Mouse (Mus musculus) heart, embryonic 13.5 days (tissue): ENCODE data around the gene Tefm. TPM values are rescaled to one million over a fixed set of nuclear protein-coding genes. Genes with fewer than 3 reads are reported as not detected.
A peak's percentile ranks its signal among the peaks of the same experiment; 100 is the strongest.
"Not testable (repeated sequence)": the region's sequence is repeated elsewhere in the genome, so short reads cannot be mapped to it uniquely, and the experiment has no call there.

ENCODE experiments used
- ATAC-seq: fragments of 200-750 bp; cut with Nextera tagmentation; 2 replicates; pipeline ENCODE4 v1.8.0; 2017; ENCODE audit warnings: moderate TSS enrichment; ENCODE audit not compliant: insufficient number of reproducible peaks, low FRiP score, low TSS enrichment; ENCODE audit errors: extremely low read depth
- H3K27ac ChIP-seq: fragments of 300-500 bp; sonication (generic); replicated peaks from 2 replicates; pipeline ENCODE4 v1.5.1; 2015; ENCODE audit warnings: moderate library complexity, mild to moderate bottlenecking, inconsistent platforms
- H3K27me3 ChIP-seq: fragments of 300-500 bp; sonication (generic); replicated peaks from 2 replicates; pipeline ENCODE4 v1.6.1; 2015; ENCODE audit warnings: mild to moderate bottlenecking, inconsistent platforms
- H3K36me3 ChIP-seq: fragments of 300-500 bp; sonication (generic); 2 replicates; pipeline ENCODE4 v1.6.1; 2015; ENCODE audit warnings: mild to moderate bottlenecking, inconsistent platforms
- H3K4me1 ChIP-seq: fragments of 300-500 bp; sonication (generic); 2 replicates; pipeline ENCODE4 v1.6.1; 2015; ENCODE audit warnings: inconsistent platforms
- H3K4me2 ChIP-seq: fragments of 300-500 bp; sonication (generic); 2 replicates; pipeline ENCODE4 v1.6.1; 2015; ENCODE audit warnings: inconsistent platforms, mild to moderate bottlenecking, moderate library complexity
- H3K4me3 ChIP-seq: fragments of 300-500 bp; sonication (generic); 2 replicates; pipeline ENCODE4 v1.5.1; 2015; ENCODE audit warnings: moderate library complexity, mild to moderate bottlenecking, inconsistent platforms
- H3K9ac ChIP-seq: fragments of 300-500 bp; sonication (generic); 2 replicates; pipeline ENCODE4 v1.6.1; 2015; ENCODE audit warnings: inconsistent platforms, mild to moderate bottlenecking, moderate library complexity
- H3K9me3 ChIP-seq: fragments of 300-500 bp; sonication (generic); 2 replicates; pipeline ENCODE4 v1.6.1; 2016; ENCODE audit warnings: inconsistent platforms
- WGBS: fragments of 180-500 bp; shearing (Covaris S2); methylation state at CpG from one replicate; pipeline ENCODE4 v1.1.7; 2015; ENCODE audit warnings: mixed read lengths; 5-methylcytosine and 5-hydroxymethylcytosine counted together
- polyA plus RNA-seq: library from polyadenylated mRNA; unstranded; fragments of >200 nt; fragmentation: Nextera tagmentation; extraction: Ambion mirVana; gene quantifications from 2 replicates; pipeline ENCODE4 v1.2.1, GENCODE M21; 2015

The Tefm gene
- polyA plus RNA-seq, result 27.2 and 29.6 TPM in 2 replicates

GRCm38 (mm10) chr11:80141825-80142521, at the start of gene Tefm:
Gene Tefm, minus strand, starts transcription at chr11:80142175.
- Histone ChIP-seq H3K4me2 (peak within 1 kb of the TSS; percentile 88), H3K9me3 (no peaks in the 10 kb centered on the region), H3K4me1 (peaks cover 19% of the 10 kb centered on the region), H3K36me3 (peaks cover 33% of the 10 kb centered on the region), H3K27ac (peak within 1 kb of the TSS; percentile 87), H3K9ac (peak within 1 kb of the TSS; percentile 93), H3K27me3 (no peaks in the 10 kb centered on the region), H3K4me3 (peak within 1 kb of the TSS; percentile 85)
- ATAC-seq, result peak; percentile 73; the same call in 1 of the 2 replicates
- under 1% methylated on average over 40 of the region's 40 CpGs for WGBS

- no peak for ATAC-seq
- H3K4me2 ChIP-seq, result no peak overlapping the region
- no peak overlapping the region for H3K9ac ChIP-seq
- WGBS, result 70% methylated on average over 4 of the region's 4 CpGs
- H3K27me3 ChIP-seq, result no peaks in the 10 kb centered on the region
- peaks cover 55% of the 10 kb centered on the region for H3K36me3 ChIP-seq
- H3K27ac ChIP-seq, result no peak overlapping the region
- no peaks in the 10 kb centered on the region for H3K9me3 ChIP-seq
- H3K4me1 ChIP-seq, result peaks cover 3% of the 10 kb centered on the region
- H3K4me3 ChIP-seq, result no peak overlapping the region
These were observed 48.3 kb upstream of the Tefm start for GRCm38 (mm10) chr11:80190280-80190679.

GRCm38 (mm10) chr11:80185441-80185976, 43.5 kb upstream of the Tefm start:
- H3K27ac ChIP-seq, H3K9me3 ChIP-seq, ATAC-seq, H3K4me3 ChIP-seq, H3K9ac ChIP-seq, H3K27me3 ChIP-seq: not testable (repeated sequence)
- peak overlapping the region; percentile 76 for H3K4me2 ChIP-seq
- WGBS, result 59% methylated on average over 5 of the region's 5 CpGs
- H3K36me3 ChIP-seq, result peaks cover 13% of the 10 kb centered on the region
- peaks cover 13% of the 10 kb centered on the region for H3K4me1 ChIP-seq

GRCm38 (mm10) chr11:80184531-80185071, 42.6 kb upstream of the Tefm start:
- 83% methylated on average over 6 of the region's 6 CpGs for WGBS

GRCm38 (mm10) chr11:80183705-80184255, 41.8 kb upstream of the Tefm start, which contains the start of gene Rnf135:
Gene Rnf135, plus strand, starts transcription at chr11:80183851.
- Histone ChIP-seq H3K9me3 (no peaks in the 10 kb centered on the region), H3K4me3 (peak within 1 kb of the TSS; percentile 83), H3K27me3 (no peaks in the 10 kb centered on the region), H3K9ac (peak within 1 kb of the TSS; percentile 94), H3K4me2 (peak within 1 kb of the TSS; percentile 76), H3K27ac (peak within 1 kb of the TSS; percentile 86), H3K36me3 (no peaks in the 10 kb centered on the region), H3K4me1 (peaks cover 13% of the 10 kb centered on the region)
- ATAC-seq, result peak; percentile 78
- WGBS, result 1% methylated on average over 33 of the region's 33 CpGs

More at GRCm38 (mm10) chr11:80184531-80185071, 42.6 kb upstream of the Tefm start:
- peaks cover 6% of the 10 kb centered on the region for H3K36me3 ChIP-seq
- no peaks in the 10 kb centered on the region for H3K27me3 ChIP-seq
- H3K9ac ChIP-seq, result peak overlapping the region; percentile 94
- H3K4me3 ChIP-seq, result peak overlapping the region; percentile 83
- no peaks in the 10 kb centered on the region for H3K9me3 ChIP-seq
- peaks cover 13% of the 10 kb centered on the region for H3K4me1 ChIP-seq
- peak overlapping the region; percentile 86; the same call in 1 of the 2 replicates for H3K27ac ChIP-seq
- no peak for ATAC-seq
- H3K4me2 ChIP-seq, result peak overlapping the region; percentile 76

- H3K9me3 ChIP-seq, H3K27me3 ChIP-seq, ATAC-seq, H3K36me3 ChIP-seq: not testable (repeated sequence)
- H3K9ac ChIP-seq, result peak overlapping the region; percentile 94
- 42% methylated on average over 12 of the region's 12 CpGs for WGBS
- peak overlapping the region; percentile 76 for H3K4me2 ChIP-seq
- H3K4me3 ChIP-seq, result peak overlapping the region; percentile 83
- H3K27ac ChIP-seq, result peak overlapping the region; percentile 86
- peaks cover 13% of the 10 kb centered on the region for H3K4me1 ChIP-seq
These were observed 41.2 kb upstream of the Tefm start for GRCm38 (mm10) chr11:80183054-80183704.

- Histone ChIP-seq H3K4me1 (peaks cover 26% of the 10 kb centered on the region), H3K9ac (no peak overlapping the region), H3K36me3 (no peaks in the 10 kb centered on the region), H3K4me2 (no peak overlapping the region), H3K27me3 (no peaks in the 10 kb centered on the region), H3K27ac (no peak overlapping the region), H3K9me3 (no peaks in the 10 kb centered on the region), H3K4me3 (no peak overlapping the region)
- no peak for ATAC-seq
- 67% methylated on average over 5 of the region's 5 CpGs for WGBS
These were observed 39.2 kb upstream of the Tefm start for GRCm38 (mm10) chr11:80181021-80181749.

GRCm38 (mm10) chr11:80178316-80178715, 36.3 kb upstream of the Tefm start:
- H3K9me3 ChIP-seq, result no peaks in the 10 kb centered on the region
- H3K4me2 ChIP-seq, result no peak overlapping the region
- H3K27ac ChIP-seq, result no peak overlapping the region
- no peak for ATAC-seq
- no peaks in the 10 kb centered on the region for H3K27me3 ChIP-seq
- H3K4me3 ChIP-seq, result no peak overlapping the region
- 82% methylated on average over 8 of the region's 8 CpGs for WGBS
- H3K4me1 ChIP-seq, result peaks cover 13% of the 10 kb centered on the region
- no peak overlapping the region for H3K9ac ChIP-seq
- no peaks in the 10 kb centered on the region for H3K36me3 ChIP-seq

GRCm38 (mm10) chr11:80176911-80177895, 35.2 kb upstream of the Tefm start:
- H3K27me3 ChIP-seq, result no peaks in the 10 kb centered on the region
- H3K9ac ChIP-seq, result peak overlapping the region; percentile 24; the same call in 1 of the 2 replicates
- H3K9me3 ChIP-seq, result no peaks in the 10 kb centered on the region
- no peak overlapping the region; the same call in 1 of the 2 replicates for H3K4me2 ChIP-seq
- no peak for ATAC-seq
- H3K27ac ChIP-seq, result 0 out of 2 replicates have a peak overlapping the region, but pooled peaks have one; percentile 3
- no peak overlapping the region for H3K4me3 ChIP-seq
- H3K36me3 ChIP-seq, result no peaks in the 10 kb centered on the region
- 57% methylated on average over 11 of the region's 11 CpGs for WGBS
- peaks cover 13% of the 10 kb centered on the region for H3K4me1 ChIP-seq
